Mouse (Mus musculus) C2C12 (cell line): ENCODE measurements around the gene Traf6. TPM values are rescaled to one million over a fixed set of nuclear protein-coding genes. Genes with fewer than 3 reads are reported as not detected.
"Not testable (repeated sequence)": the region's sequence is repeated elsewhere in the genome, so short reads cannot be mapped to it uniquely, and the experiment has no call there.

Experiments
- H3K27me3 ChIP-seq: one replicate; pipeline ENCODE4 v1.6.1; 2011; ENCODE audit not compliant: control insufficient read depth, insufficient read depth, insufficient read length
- H3K36me3 ChIP-seq: one replicate; pipeline ENCODE4 v1.6.1; 2011; ENCODE audit not compliant: control insufficient read depth, insufficient read depth
- H3K4me3 ChIP-seq: one replicate; pipeline ENCODE4 v1.5.1; 2011; ENCODE audit warnings: mild to moderate bottlenecking, control low read depth; ENCODE audit not compliant: poor library complexity, insufficient read depth, severe bottlenecking
- H3K79me2 ChIP-seq: one replicate; pipeline ENCODE4 v1.6.1; 2011; ENCODE audit not compliant: control insufficient read depth, insufficient read depth
- H3K79me3 ChIP-seq: one replicate; pipeline ENCODE4 v1.6.1; 2011; ENCODE audit warnings: low read depth, control low read depth
- H3ac ChIP-seq: one replicate; pipeline ENCODE3; 2011; ENCODE audit warnings: low read depth; ENCODE audit not compliant: control insufficient read depth, insufficient read length
- CEBPB ChIP-seq: IDR thresholded peaks from one replicate; pipeline ENCODE4 v1.6.1; 2011; ENCODE audit warnings: low read depth, mild to moderate bottlenecking, control low read depth, moderate library complexity
- CTCF ChIP-seq: IDR thresholded peaks from one replicate; pipeline ENCODE4 v1.5.1; 2011; ENCODE audit not compliant: control insufficient read depth, insufficient read depth, insufficient read length
- FOSL1 ChIP-seq: IDR thresholded peaks from one replicate; pipeline ENCODE4 v1.8.0; 2011; ENCODE audit warnings: mild to moderate bottlenecking, low read length; ENCODE audit not compliant: poor library complexity, insufficient read depth, severe bottlenecking
- MAX ChIP-seq: IDR thresholded peaks from one replicate; pipeline ENCODE4 v1.6.1; 2011; ENCODE audit warnings: mild to moderate bottlenecking, control low read depth
- MYOD1 ChIP-seq: IDR thresholded peaks from one replicate; pipeline ENCODE4 v1.6.1; 2011; ENCODE audit warnings: low read depth; ENCODE audit not compliant: control insufficient read depth, insufficient read length
- MYOG ChIP-seq: IDR thresholded peaks from one replicate; pipeline ENCODE4 v1.6.1; 2011; ENCODE audit not compliant: control insufficient read depth, insufficient read length; ENCODE audit errors: extremely low read depth
- USF1 ChIP-seq: IDR thresholded peaks from one replicate; pipeline ENCODE4 v1.6.1; 2011; ENCODE audit warnings: low read depth, mild to moderate bottlenecking, control low read depth, moderate library complexity
- polyA plus RNA-seq: library from polyadenylated mRNA; unstranded; fragments of >200 nt; fragmentation: generic; extraction: Trizol; gene quantifications from one replicate; pipeline ENCODE4 v1.2.1, GENCODE M21; 2012; ENCODE audit warnings: missing spikeins

Traf6 gene
- polyA plus RNA-seq, 1 experiment = 3.8 TPM

- no peak overlapping the region for H3K4me3 ChIP-seq
- no peak overlapping the region for H3ac ChIP-seq
- no peak for TF ChIP-seq FOSL1
- TF ChIP-seq MYOD1 = no peak
- no peak for TF ChIP-seq MAX
- no peak for TF ChIP-seq MYOG
- no peak for TF ChIP-seq CTCF
- TF ChIP-seq USF1 = no peak
- TF ChIP-seq CEBPB = no peak
- no peaks in the 10 kb centered on the region for H3K36me3 ChIP-seq
- no peaks in the 10 kb centered on the region for H3K79me2 ChIP-seq
- peaks cover 6% of the 10 kb centered on the region for H3K27me3 ChIP-seq
- H3K79me3 ChIP-seq = no peaks in the 10 kb centered on the region
These were observed 61.7 kb downstream of the Traf6 start for GRCm38 (mm10) chr2:101739914-101740313.

DNA sequence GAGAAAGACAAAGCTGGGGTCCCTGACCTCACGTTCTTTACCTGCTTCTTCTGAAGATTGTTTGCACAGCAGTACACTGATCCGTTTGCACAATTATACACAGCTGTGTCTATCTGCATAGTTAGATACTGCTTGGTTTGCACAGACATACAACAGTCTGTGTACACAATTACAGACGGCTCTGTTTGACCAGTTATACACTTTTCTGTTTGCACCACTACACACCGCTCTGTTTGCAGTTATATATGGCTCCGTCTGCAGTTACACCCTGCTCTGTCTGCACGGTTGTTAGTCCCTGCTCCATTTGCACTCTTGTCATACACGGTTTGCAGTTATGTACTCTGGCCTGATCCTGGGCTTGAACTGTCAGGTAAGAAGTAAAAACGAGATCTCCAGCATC lies 63.4 kb downstream of the Traf6 start:
- H3K79me3 ChIP-seq = no peaks in the 10 kb centered on the region
- no peak overlapping the region for H3K4me3 ChIP-seq
- no peak for TF ChIP-seq CEBPB
- TF ChIP-seq FOSL1 = no peak
- TF ChIP-seq CTCF = no peak
- no peak for TF ChIP-seq MYOD1
- no peak for TF ChIP-seq USF1
- TF ChIP-seq MYOG = no peak
- no peak for TF ChIP-seq MAX
- H3K79me2 ChIP-seq = no peaks in the 10 kb centered on the region
- H3K27me3 ChIP-seq = peaks cover 6% of the 10 kb centered on the region
- H3K36me3 ChIP-seq = no peaks in the 10 kb centered on the region
- no peak overlapping the region for H3ac ChIP-seq

DNA sequence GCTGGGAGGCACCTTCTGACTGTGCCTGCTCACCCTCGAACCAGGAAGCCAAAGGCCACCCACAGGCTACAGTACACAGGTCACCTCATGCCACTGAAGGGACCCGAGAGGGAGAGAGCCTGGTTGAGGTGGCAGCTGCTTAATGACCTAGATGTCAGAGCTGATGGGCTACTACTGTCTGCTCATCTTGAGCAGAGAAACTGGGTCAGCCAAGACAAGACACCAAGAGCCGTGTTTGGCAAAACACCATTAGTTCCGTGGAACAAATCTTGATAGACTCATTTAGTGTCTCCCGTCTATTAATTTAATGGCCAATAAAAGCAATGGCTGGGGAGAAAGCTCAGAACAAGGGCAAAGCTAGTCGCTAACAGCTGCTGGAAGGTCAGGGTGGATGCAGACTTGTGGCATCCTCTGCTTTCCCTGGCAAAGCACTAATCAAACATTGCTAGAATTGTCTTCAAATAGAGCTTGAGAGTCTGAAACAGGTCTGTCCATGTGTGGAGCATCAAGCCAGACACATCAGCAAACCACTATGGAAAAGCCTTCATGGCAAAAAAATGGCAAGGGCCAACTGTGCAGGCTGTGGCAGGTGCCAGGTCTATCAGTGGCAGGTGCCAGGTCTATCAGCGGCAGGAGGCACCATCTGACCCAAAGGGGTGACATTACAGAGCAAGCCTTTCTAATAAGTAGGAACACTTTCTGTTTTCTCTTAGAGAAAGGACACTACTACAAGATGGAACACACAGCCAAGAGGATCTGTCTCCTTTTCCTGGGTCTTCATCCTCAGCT lies 64.0 kb downstream of the Traf6 start:
- no peaks in the 10 kb centered on the region for H3K79me3 ChIP-seq
- H3K36me3 ChIP-seq = no peaks in the 10 kb centered on the region
- peaks cover 6% of the 10 kb centered on the region for H3K27me3 ChIP-seq
- no peak overlapping the region for H3K4me3 ChIP-seq
- TF ChIP-seq MYOD1 (no peak), CEBPB (no peak), USF1 (no peak), FOSL1 (no peak), MAX (no peak), CTCF (no peak), MYOG (no peak)
- H3K79me2 ChIP-seq = no peaks in the 10 kb centered on the region
- no peak overlapping the region for H3ac ChIP-seq

- not testable (repeated sequence) for H3K27me3 ChIP-seq, H3K79me2 ChIP-seq, H3ac ChIP-seq, H3K36me3 ChIP-seq, H3K79me3 ChIP-seq, H3K4me3 ChIP-seq
These were observed 67.4 kb downstream of the Traf6 start for GRCm38 (mm10) chr2:101745656-101746055.

GRCm38 (mm10) chr2:101746537-101746936 lies 68.3 kb downstream of the Traf6 start:
- Histone ChIP-seq H3K79me3 (no peaks in the 10 kb centered on the region), H3K4me3 (no peak overlapping the region), H3K79me2 (no peaks in the 10 kb centered on the region), H3K27me3 (peaks cover 6% of the 10 kb centered on the region), H3K36me3 (no peaks in the 10 kb centered on the region), H3ac (no peak overlapping the region)
- no peak for TF ChIP-seq MAX
- TF ChIP-seq USF1 = no peak
- TF ChIP-seq MYOG = no peak
- TF ChIP-seq CEBPB = no peak
- no peak for TF ChIP-seq FOSL1
- TF ChIP-seq CTCF = no peak
- no peak for TF ChIP-seq MYOD1

Other genes starting within 250 kb of the Traf6 start
- not detected for gene Rag2, start 53.7 kb upstream of the Traf6 start, polyA plus RNA-seq
- gene Rag1, start 28.9 kb upstream of the Traf6 start, polyA plus RNA-seq = not detected
- gene B230118H07Rik, start 28.9 kb upstream of the Traf6 start, polyA plus RNA-seq = 13.6 TPM
- 0.43 TPM for gene Prr5l, start 204.6 kb downstream of the Traf6 start, polyA plus RNA-seq
- 55.4 TPM for gene Commd9, start 207.8 kb downstream of the Traf6 start, polyA plus RNA-seq